Mouse (Mus musculus) bone marrow macrophage, adult 2 months (primary cell): ENCODE measurements around the gene Snrnp70.

ENCODE experiments used
- CTCF ChIP-seq: IDR thresholded peaks from 2 replicates; pipeline ENCODE4 v1.5.1; 2012; ENCODE audit warnings: low read depth, mild to moderate bottlenecking, low read length, moderate library complexity
- POLR2A ChIP-seq: IDR thresholded peaks from 2 replicates; pipeline ENCODE4 v1.6.1; 2012; ENCODE audit warnings: mild to moderate bottlenecking, low read depth, low read length, borderline replicate concordance

- TF ChIP-seq CTCF, result no peak
- no peak for TF ChIP-seq POLR2A
Measured at GRCm38 (mm10) chr7:45336319-45336718, 59.2 kb downstream of the Snrnp70 start.
